Mouse (Mus musculus) bone marrow macrophage, adult 2 months (primary cell): ENCODE results near the gene Pds5b. TPM values are rescaled to one million over a fixed set of nuclear protein-coding genes. Genes with fewer than 3 reads are reported as not detected.

ENCODE experiments used
- H3K27ac ChIP-seq: 2 replicates; pipeline ENCODE4 v1.5.1; 2012; ENCODE audit warnings: low read depth, low read length; ENCODE audit not compliant: insufficient read depth
- H3K4me1 ChIP-seq: 2 replicates; pipeline ENCODE4 v1.6.1; 2012; ENCODE audit warnings: low read length; ENCODE audit not compliant: control insufficient read depth, insufficient read depth
- H3K4me3 ChIP-seq: 2 replicates; pipeline ENCODE4 v1.5.1; 2012; ENCODE audit warnings: mild to moderate bottlenecking, low read length, moderate library complexity; ENCODE audit not compliant: insufficient read depth
- CTCF ChIP-seq: IDR thresholded peaks from 2 replicates; pipeline ENCODE4 v1.5.1; 2012; ENCODE audit warnings: low read depth, mild to moderate bottlenecking, low read length, moderate library complexity
- POLR2A ChIP-seq: IDR thresholded peaks from 2 replicates; pipeline ENCODE4 v1.6.1; 2012; ENCODE audit warnings: mild to moderate bottlenecking, low read depth, low read length, borderline replicate concordance
- polyA plus RNA-seq: library from polyadenylated mRNA; stranded (reverse); fragments of >200 nt; gene quantifications from 2 replicates; pipeline ENCODE4 v1.2.4, GENCODE M21; 2012; ENCODE audit not compliant: missing spikeins, insufficient read depth, insufficient read length

The Pds5b gene
- polyA plus RNA-seq, 1 experiment: 15.6 TPM

GRCm38 (mm10) chr5:150772403-150772802 lies 98.9 kb downstream of the Pds5b start:
- Histone ChIP-seq H3K4me3 (no peak overlapping the region), H3K4me1 (peaks cover 5% of the 10 kb centered on the region), H3K27ac (no peak overlapping the region)
- TF ChIP-seq CTCF (no peak), POLR2A (no peak)

GRCm38 (mm10) chr5:150773083-150773482 lies 99.5 kb downstream of the Pds5b start:
- TF ChIP-seq CTCF (no peak), POLR2A (no peak)
- H3K4me3 ChIP-seq: no peak overlapping the region
- no peak overlapping the region for H3K27ac ChIP-seq
- H3K4me1 ChIP-seq: peaks cover 5% of the 10 kb centered on the region

GRCm38 (mm10) chr5:150788261-150788660 lies 114.7 kb downstream of the Pds5b start:
- Histone ChIP-seq H3K27ac (no peak overlapping the region), H3K4me3 (no peak overlapping the region), H3K4me1 (no peaks in the 10 kb centered on the region)
- TF ChIP-seq POLR2A (no peak), CTCF (no peak)

- no peak overlapping the region for H3K27ac ChIP-seq
- TF ChIP-seq POLR2A: no peak
- TF ChIP-seq CTCF: no peak
- H3K4me1 ChIP-seq: no peaks in the 10 kb centered on the region
- no peak overlapping the region for H3K4me3 ChIP-seq
Observed at GRCm38 (mm10) chr5:150789039-150789438, 115.5 kb downstream of the Pds5b start.

GRCm38 (mm10) chr5:150794181-150794580 lies 120.6 kb downstream of the Pds5b start:
- H3K27ac ChIP-seq: no peak overlapping the region
- H3K4me1 ChIP-seq: no peaks in the 10 kb centered on the region
- H3K4me3 ChIP-seq: no peak overlapping the region
- TF ChIP-seq POLR2A (no peak), CTCF (no peak)

- Histone ChIP-seq H3K4me1 (no peaks in the 10 kb centered on the region), H3K27ac (no peak overlapping the region), H3K4me3 (no peak overlapping the region)
- TF ChIP-seq POLR2A (no peak), CTCF (no peak)
Observed at GRCm38 (mm10) chr5:150800056-150800455, 126.5 kb downstream of the Pds5b start.

GRCm38 (mm10) chr5:150814111-150814990 lies 140.8 kb downstream of the Pds5b start:
- H3K4me1 ChIP-seq: no peaks in the 10 kb centered on the region
- no peak for TF ChIP-seq CTCF
- TF ChIP-seq POLR2A: no peak

GRCm38 (mm10) chr5:150815400-150815799 lies 141.9 kb downstream of the Pds5b start:
- Histone ChIP-seq H3K4me1 (no peaks in the 10 kb centered on the region), H3K4me3 (no peak overlapping the region), H3K27ac (no peak overlapping the region)
- TF ChIP-seq CTCF (no peak), POLR2A (no peak)

More at GRCm38 (mm10) chr5:150814111-150814990, 140.8 kb downstream of the Pds5b start:
- Histone ChIP-seq H3K4me3 (no peak overlapping the region), H3K27ac (no peak overlapping the region)

GRCm38 (mm10) chr5:150816775-150817174 lies 143.2 kb downstream of the Pds5b start:
- Histone ChIP-seq H3K4me1 (no peaks in the 10 kb centered on the region), H3K4me3 (no peak overlapping the region), H3K27ac (no peak overlapping the region)
- TF ChIP-seq CTCF: no peak
- no peak for TF ChIP-seq POLR2A

GRCm38 (mm10) chr5:150818041-150818440 lies 144.5 kb downstream of the Pds5b start:
- H3K4me1 ChIP-seq: no peaks in the 10 kb centered on the region
- TF ChIP-seq CTCF (no peak), POLR2A (no peak)
- H3K4me3 ChIP-seq: no peak overlapping the region
- H3K27ac ChIP-seq: no peak overlapping the region

- TF ChIP-seq POLR2A: no peak
- TF ChIP-seq CTCF: no peak
- Histone ChIP-seq H3K4me1 (no peaks in the 10 kb centered on the region), H3K4me3 (no peak overlapping the region), H3K27ac (no peak overlapping the region)
Observed at GRCm38 (mm10) chr5:150818886-150819285, 145.3 kb downstream of the Pds5b start.
